In genomic region chr15:100699386-100699785, GRCm38 (mm10) we compare ENCODE assay signal across 13 mouse cellular contexts. TPM values are rescaled to one million over a fixed set of nuclear protein-coding genes. Genes with fewer than 3 reads are reported as not detected.
A peak's percentile ranks its signal among the peaks of the same experiment; 100 is the strongest.
DNase-seq lines count a peak whose midpoint lies in the region; ATAC-seq lines count a peak whose summit lies in the region.
"Had no signal": no experiment of that assay in that cellular context is flagged by ENCODE, and none has a peak within 500 bp of the region (broad histone marks: within the 10 kb centered on the region; RNA-seq: fewer than 3 reads in every experiment).

No protein-coding gene starts in this region.

- intact Hi-C loops in heart, postnatal 25 days (cut with DNase I): no loop called here

- peak; percentile 82 for ATAC-seq in megakaryocyte progenitor cell, adult 5-6 weeks (replicated peaks; ENCODE audit: poor library complexity)
- ATAC-seq: intestine, postnatal 0 days had no signal

- peak; percentile 54 for DNase-seq in CD4-positive, CD25-positive, alpha-beta regulatory T cell, adult 2 months (ENCODE audit: low read depth, low spot score)
- DNase-seq in MEL-GATA-1-ER (ENCODE audit: extremely low read depth, low read depth): peak; percentile 36
- DNase-seq in induced T-regulatory cell, adult 2 months (ENCODE audit: low read depth): peak; percentile 70
- no peak for DNase-seq in heart, postnatal 25 days (ENCODE audit: low spot score)
- no peak for DNase-seq in cerebellum, postnatal 36 days
- DNase-seq in cerebellum, adult 11 months: no peak
- DNase-seq: adrenal gland, adult 8-10 months; gastrocnemius, postnatal 14 days; kidney, postnatal 25 days; right cerebral cortex, postnatal 4 days; thymus, postnatal 25 days had no signal

RNA-seq across cellular contexts. Expression of gene Cela1, which starts 11.7 kb away (rescaled TPM):
- 12.2 and 28.8 TPM in 2 replicates for total RNA-seq in megakaryocyte progenitor cell, adult 5-6 weeks (2015)
- total RNA-seq in megakaryocyte progenitor cell, adult 5-6 weeks (2017): 5.2 and 10.8 TPM in 2 replicates
- total RNA-seq in heart, postnatal 25 days (2021): under 1 TPM; 0.42 to 0.52 TPM
- total RNA-seq: gastrocnemius, postnatal 14 days had no signal

RNA-seq across cellular contexts. Expression of gene Galnt6, which starts 29.8 kb away (rescaled TPM):
- total RNA-seq in megakaryocyte progenitor cell, adult 5-6 weeks (2015): 11.7 and 11.9 TPM in 2 replicates
- 28.0 and 29.8 TPM in 2 replicates for total RNA-seq in megakaryocyte progenitor cell, adult 5-6 weeks (2017)
- total RNA-seq in heart, postnatal 25 days (2021): 1 to 10 TPM in 1 of 2 experiments, under 1 TPM in 1; 0.99 to 1.2 TPM

RNA-seq across cellular contexts. Expression of gene Bin2, which starts 30.0 kb away (rescaled TPM):
- total RNA-seq in megakaryocyte progenitor cell, adult 5-6 weeks (2015): 129 and 133 TPM in 2 replicates
- 98.9 and 105 TPM in 2 replicates for total RNA-seq in megakaryocyte progenitor cell, adult 5-6 weeks (2017)
- 1 to 10 TPM; 1.2 to 1.7 TPM for total RNA-seq in heart, postnatal 25 days (2021)

Comparison
In these comparisons a context has a peak if more than half of its experiments do, and no peak if none do; other contexts are left out.
1. DNase-seq: peak in CD4-positive, CD25-positive, alpha-beta regulatory T cell, adult 2 months (single experiment), MEL-GATA-1-ER (single experiment) and induced T-regulatory cell, adult 2 months (single experiment); none in heart, postnatal 25 days (single experiment), cerebellum, postnatal 36 days (0 of 2) and cerebellum, adult 11 months (single experiment).
2. RNA of gene Cela1, which starts 11.7 kb away (total RNA-seq): 5.2 to 28.8 TPM in megakaryocyte progenitor cell, adult 5-6 weeks; 0.42 to 0.52 TPM in heart, postnatal 25 days; every median in the first group is over 4 times any median in the second.
3. RNA of gene Galnt6, which starts 29.8 kb away (total RNA-seq): 11.7 to 29.8 TPM in megakaryocyte progenitor cell, adult 5-6 weeks; 0.99 to 1.2 TPM in heart, postnatal 25 days; every median in the first group is over 4 times any median in the second.
4. RNA of gene Bin2, which starts 30.0 kb away (total RNA-seq): 98.9 to 133 TPM in megakaryocyte progenitor cell, adult 5-6 weeks; 1.2 to 1.7 TPM in heart, postnatal 25 days; every median in the first group is over 10 times any median in the second.